Mouse (Mus musculus) left cerebral cortex, postnatal 4 days (tissue): ENCODE data around the gene M1ap. TPM values are rescaled to one million over a fixed set of nuclear protein-coding genes. Genes with fewer than 3 reads are reported as not detected.

Experiments used
- DNase-seq: peaks from one replicate; pipeline ENCODE4 v3.0.0-alpha.2; 2022
- intact Hi-C: fragments of 180-260 bp; cut with DNase I; formaldehyde crosslinking; loops from one replicate; pipeline ENCODE4 v1.15.1; 2025
- total RNA-seq, 2 experiments: library from RNA; stranded (reverse); gene quantifications; 2 replicates each; pipeline ENCODE4 v1.2.3; 2021

The M1ap gene
- total RNA-seq, 2 experiments from 2014 or later = 0.44 TPM; not detected in 1

DNA sequence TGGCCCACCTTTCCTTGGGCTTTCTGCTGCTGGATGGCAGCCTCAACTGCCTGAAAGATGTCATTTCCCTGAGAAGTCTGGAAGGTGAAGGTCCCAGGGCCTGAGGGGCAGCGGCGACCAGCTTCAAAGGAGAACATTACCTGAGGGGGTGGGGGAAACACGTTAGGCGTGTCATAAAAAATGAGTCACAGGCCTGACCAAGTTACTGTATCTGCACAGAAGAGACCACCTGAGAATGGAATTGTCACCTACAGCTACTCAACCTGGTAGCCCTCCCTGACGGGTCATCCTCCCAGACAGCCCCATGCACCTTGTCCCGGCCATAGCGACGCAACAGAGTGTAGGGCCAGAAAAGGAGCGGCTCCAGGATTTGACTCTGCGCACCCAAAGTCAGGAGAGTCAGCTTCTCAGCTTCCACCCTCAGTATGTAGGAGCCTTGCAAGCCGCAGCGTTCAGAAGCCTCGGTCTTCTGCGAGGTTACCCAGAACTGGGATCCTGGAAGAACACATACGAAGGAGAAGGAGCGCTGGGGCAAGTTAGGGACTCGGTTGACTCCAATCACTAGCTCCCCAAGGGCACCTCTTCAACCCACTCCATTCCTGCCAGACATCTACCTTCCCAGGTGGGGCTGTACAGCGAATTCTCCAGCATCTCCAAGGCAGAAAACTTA, 85.4 kb downstream of the M1ap start:
- DNase-seq = no peak
- intact Hi-C loops = no loop called here

DNA sequence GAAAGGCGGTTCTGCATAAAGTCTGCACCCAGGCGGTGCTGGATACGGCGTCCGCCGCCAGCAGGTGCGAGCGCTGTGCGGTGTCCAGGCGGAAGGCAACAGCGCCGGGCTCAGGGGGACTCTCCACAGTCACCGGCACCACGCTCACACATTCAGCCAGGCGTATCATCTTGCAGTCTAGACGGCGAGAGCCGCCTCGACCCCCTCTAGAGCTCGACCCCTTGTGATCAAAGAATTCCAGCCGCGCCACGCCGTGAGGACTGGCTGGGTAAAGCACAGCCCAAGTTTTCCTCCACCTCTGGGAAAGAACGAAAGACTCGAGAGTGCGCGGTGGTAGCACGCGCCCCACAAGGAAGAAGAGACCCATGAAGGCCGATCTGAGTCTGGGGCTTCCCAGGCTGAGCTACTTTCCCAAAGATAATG, 86.1 kb downstream of the M1ap start:
- intact Hi-C loops = no loop called here
- no peak for DNase-seq

- intact Hi-C loops = no loop called here
- DNase-seq = peak; percentile 55
These were observed 86.8 kb downstream of the M1ap start, which contains the start of the genes Dok1 and Loxl3 for GRCm38 (mm10) chr6:83033249-83034185. Gene Dok1 (minus strand): TSS chr6:83033471. Gene Loxl3 (plus strand): TSS chr6:83034173.

GRCm38 (mm10) chr6:83034463-83035055, 87.9 kb downstream of the M1ap start:
- DNase-seq = no peak
- intact Hi-C loops = no loop called here

DNA sequence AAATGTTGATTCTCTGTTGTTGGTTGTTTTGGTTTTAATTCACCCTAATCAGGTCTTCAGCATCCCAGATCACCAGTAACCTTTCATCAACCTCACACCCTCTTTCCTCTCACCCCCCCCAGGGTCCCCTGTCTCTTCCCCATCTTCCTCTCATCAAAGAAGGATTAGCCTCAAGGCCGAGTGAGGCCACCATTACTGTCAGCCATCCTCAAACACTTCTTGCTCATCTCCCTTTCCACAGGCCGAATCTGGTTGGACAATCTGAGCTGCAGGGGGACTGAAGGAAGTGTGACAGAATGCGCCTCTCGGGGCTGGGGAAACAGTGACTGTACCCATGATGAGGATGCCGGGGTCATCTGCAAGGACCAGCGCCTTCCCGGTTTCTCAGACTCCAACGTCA, 90.5 kb downstream of the M1ap start:
- intact Hi-C loops = no loop called here
- no peak for DNase-seq

- peak; percentile 83 for DNase-seq
- intact Hi-C loops = no loop called here
These were observed 91.9 kb downstream of the M1ap start for GRCm38 (mm10) chr6:83038496-83039012.

DNA sequence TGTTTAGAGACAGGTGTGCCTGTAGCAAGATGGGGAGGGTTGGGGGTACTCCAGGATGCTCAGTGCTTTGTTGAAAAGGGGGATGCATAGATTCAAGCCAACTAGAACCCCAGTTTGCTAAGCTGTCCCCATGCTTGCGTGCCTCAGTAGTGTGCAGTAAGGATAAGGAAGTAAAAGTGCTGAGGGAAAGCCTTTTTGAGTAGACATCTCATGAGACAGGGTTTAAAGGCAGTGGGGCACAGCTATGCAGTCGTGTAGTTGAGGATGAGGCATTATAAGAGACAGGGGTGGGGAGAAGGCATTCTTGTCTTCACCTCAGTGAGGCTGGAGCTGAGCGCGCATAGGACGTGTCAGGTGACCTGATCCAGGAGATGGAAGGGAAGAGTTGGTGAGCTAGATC, 93.9 kb downstream of the M1ap start:
- no peak for DNase-seq
- intact Hi-C loops = no loop called here

GRCm38 (mm10) chr6:83043561-83043960, 96.9 kb downstream of the M1ap start:
- intact Hi-C loops = no loop called here
- DNase-seq = no peak

DNA sequence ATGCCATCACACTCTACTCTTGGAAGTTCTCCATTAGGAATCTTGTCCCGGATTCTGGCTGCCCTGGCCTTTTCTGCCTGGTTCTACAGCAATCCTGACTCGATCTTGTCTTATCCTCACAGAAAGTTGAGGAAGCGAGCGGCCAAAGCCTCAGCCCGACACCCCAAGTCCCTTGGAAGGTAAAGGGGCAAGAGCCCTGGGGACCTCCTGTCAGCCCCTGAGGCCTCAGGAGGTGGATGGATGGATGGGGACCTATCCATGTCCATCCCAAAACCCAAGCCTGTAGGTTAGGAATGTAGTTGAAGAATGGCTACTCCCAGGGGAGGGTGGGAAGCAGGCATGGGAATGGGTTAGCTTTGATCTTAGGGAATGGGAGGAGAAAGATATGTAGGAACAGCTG, 97.3 kb downstream of the M1ap start:
- no peak for DNase-seq
- intact Hi-C loops = no loop called here

- intact Hi-C loops = no loop called here
- DNase-seq = no peak
These were observed 98.0 kb downstream of the M1ap start for GRCm38 (mm10) chr6:83044742-83045141.

- intact Hi-C loops = no loop called here
- no peak for DNase-seq
These were observed 102.7 kb downstream of the M1ap start for GRCm38 (mm10) chr6:83049367-83049766.

DNA sequence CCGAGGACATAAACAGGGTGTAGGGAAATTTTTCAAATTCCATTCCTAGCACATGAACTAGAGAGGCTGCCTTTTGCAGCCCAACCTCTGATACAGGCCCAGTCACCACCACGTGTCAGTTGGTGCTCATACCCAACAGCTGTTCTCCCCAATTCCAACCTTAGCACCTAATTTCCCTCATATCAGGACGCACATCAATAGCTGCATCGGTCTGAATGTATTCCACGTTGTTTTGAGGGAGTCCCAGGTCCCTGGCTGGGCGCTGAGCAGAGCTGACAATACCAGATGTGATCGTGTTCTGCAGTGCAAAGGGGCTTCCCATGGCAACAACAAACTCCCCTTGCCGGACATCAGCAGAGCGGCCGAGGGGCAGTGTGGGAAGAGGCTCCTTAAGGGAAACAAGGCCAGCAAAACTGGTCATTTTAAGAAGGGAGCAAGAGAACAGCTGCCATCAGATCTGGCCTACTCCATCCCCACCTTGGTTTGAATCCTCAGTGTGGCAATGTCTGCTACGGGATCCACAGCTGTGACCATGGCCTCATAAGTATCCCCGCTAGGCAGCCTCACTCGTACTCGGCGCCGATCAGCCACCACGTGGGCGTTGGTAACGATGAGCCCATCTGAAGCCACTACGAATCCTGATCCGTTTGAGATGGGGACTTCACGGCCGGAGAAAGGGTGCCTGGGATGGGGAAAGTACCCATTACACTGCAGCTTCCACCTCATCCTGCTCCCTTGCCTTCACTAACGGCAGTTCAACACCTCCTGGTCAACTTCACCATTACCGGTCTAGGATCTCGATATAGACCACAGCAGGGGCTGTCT, 106.6 kb downstream of the M1ap start:
- intact Hi-C loops = loop anchor here (10.0 kb wide), 1 partner anchor 59 kb away; no protein-coding TSS in a partner anchor
- DNase-seq = no peak

GRCm38 (mm10) chr6:83054074-83054851, 107.6 kb downstream of the M1ap start, which contains the start of gene Aup1:
Gene Aup1 (plus strand): TSS chr6:83054521.
- intact Hi-C loops = loop anchor here (10.0 kb wide), 1 partner anchor 59 kb away; no protein-coding TSS in a partner anchor
- DNase-seq = peak; percentile 95

DNA sequence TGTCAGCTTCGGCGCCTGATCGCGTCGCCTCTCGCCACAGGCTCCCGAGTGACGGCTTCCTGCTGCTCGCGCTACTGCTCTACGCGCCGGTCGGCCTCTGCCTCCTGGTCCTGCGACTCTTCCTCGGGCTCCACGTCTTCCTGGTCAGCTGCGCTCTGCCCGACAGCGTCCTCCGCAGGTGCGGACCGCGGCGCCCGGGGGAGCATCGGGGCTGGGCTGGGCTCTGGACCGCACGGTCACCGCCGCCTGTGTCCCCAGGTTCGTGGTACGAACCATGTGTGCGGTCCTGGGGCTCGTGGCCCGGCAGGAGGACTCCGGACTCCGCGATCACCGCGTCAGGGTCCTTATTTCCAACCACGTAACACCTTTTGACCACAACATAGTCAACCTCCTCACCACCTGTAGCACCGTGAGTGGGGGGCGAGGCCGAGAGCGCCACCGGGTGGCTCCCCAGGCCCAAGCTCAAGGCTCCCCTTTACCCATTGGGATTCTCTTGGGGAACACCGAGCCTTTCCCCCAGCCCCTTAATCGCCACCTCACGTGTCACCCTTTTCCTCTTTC, 108.2 kb downstream of the M1ap start, which contains the start of gene Htra2:
Gene Htra2 (minus strand): TSS at position 403 of the 561 bp plus-strand sequence.
- intact Hi-C loops = loop anchor here (10.0 kb wide), 1 partner anchor 60 kb away; no protein-coding TSS in a partner anchor
- DNase-seq = peak; percentile 50

GRCm38 (mm10) chr6:83057790-83058189, 111.1 kb downstream of the M1ap start, which contains the start of gene Dqx1:
Gene Dqx1 (plus strand): TSS chr6:83057844.
- intact Hi-C loops = loop anchor here (10.0 kb wide), 1 partner anchor 63 kb away; no protein-coding TSS in a partner anchor

DNA sequence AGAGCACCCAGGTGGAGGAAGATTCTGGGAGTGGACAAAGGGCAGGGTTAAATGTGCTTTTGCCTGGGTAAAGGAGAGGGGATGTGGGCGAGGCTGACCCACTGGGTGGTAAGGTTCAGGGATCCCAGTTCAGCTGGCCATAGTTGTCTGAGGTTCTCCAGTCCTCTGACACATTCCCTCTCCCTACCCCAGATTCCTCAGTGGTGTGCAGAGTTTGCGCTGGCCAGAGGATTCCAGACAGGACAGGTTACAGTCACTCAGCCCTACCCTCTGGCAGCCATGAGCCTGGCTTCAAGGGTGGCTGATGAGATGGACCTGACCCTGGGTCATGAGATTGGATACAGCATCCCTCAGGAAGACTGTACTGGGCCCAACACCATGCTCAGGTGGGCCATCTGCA, 112.0 kb downstream of the M1ap start:
- intact Hi-C loops = loop anchor here (10.0 kb wide), 1 partner anchor 64 kb away; no protein-coding TSS in a partner anchor
- no peak for DNase-seq

More at GRCm38 (mm10) chr6:83057790-83058189, 111.1 kb downstream of the M1ap start, which contains the start of gene Dqx1:
- no peak for DNase-seq

DNA sequence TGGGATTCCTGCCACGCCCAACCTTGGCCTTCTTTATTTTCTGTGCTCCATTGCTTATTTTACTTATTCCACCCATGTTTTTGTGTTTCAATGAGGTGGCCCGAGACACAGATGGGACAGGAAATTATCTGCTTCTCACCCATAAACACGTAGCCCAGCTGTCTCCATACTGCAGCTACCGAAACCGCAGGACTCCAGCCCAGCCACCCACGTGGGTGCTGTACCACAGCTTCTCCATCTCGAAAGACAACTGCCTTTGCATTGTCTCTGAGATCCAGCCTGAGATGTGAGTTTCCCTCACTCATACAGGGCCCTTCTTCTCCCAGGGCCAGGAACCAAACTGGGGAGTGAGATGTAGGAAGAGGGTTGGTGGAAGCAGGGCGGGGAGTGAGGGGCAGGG, 119.3 kb downstream of the M1ap start:
- intact Hi-C loops = no loop called here
- no peak for DNase-seq

GRCm38 (mm10) chr6:83066441-83066840, 119.7 kb downstream of the M1ap start:
- DNase-seq = no peak
- intact Hi-C loops = no loop called here
